Mouse (Mus musculus) liver, embryonic 14.5 days (tissue): ENCODE results near the gene Gpr157. TPM values are rescaled to one million over a fixed set of nuclear protein-coding genes. Genes with fewer than 3 reads are reported as not detected.

Experiments used
- ATAC-seq: fragments of 200-750 bp; cut with Nextera tagmentation; 2 replicates; pipeline ENCODE4 v1.8.0; 2017; ENCODE audit warnings: moderate number of reproducible peaks, mild to moderate bottlenecking, moderate library complexity; ENCODE audit not compliant: insufficient read depth
- DNase-seq, 3 experiments: peaks; one replicate each; pipeline ENCODE4 v3.0.0-alpha.2; 2012 to 2013; ENCODE audit warnings: low read depth in 3 of 3, low spot score in 3 of 3
- H3K27ac ChIP-seq: fragments of 300-500 bp; sonication (generic); 2 replicates; pipeline ENCODE4 v1.5.1; 2014; ENCODE audit warnings: moderate library complexity, mild to moderate bottlenecking, control low read depth, inconsistent platforms
- H3K27me3 ChIP-seq: fragments of 300-500 bp; sonication (generic); 2 replicates; pipeline ENCODE4 v1.6.1; 2014; ENCODE audit warnings: mild to moderate bottlenecking, low read length, moderate library complexity; ENCODE audit not compliant: control insufficient read depth, insufficient read depth
- H3K36me3 ChIP-seq: fragments of 300-500 bp; sonication (generic); replicated peaks from 2 replicates; pipeline ENCODE4 v1.6.1; 2014; ENCODE audit warnings: low read depth; ENCODE audit not compliant: control insufficient read depth, insufficient read depth
- H3K4me1 ChIP-seq, 2 experiments: fragments of 200-500 bp in 1 of 2; fragments of 300-500 bp in 1 of 2; sonication (generic) in 1 of 2; replicated peaks; 2 replicates each; pipeline ENCODE4 v1.6.1; 2012 to 2014; ENCODE audit warnings: antibody characterized with exemption in 1 of 2, inconsistent platforms in 1 of 2, low read length in 1 of 2; ENCODE audit not compliant: control insufficient read depth in 2 of 2, insufficient read depth in 2 of 2
- H3K4me2 ChIP-seq: fragments of 300-500 bp; sonication (generic); 2 replicates; pipeline ENCODE4 v1.6.1; 2014; ENCODE audit warnings: low read depth, mild to moderate bottlenecking, control low read depth, moderate library complexity
- H3K4me3 ChIP-seq, 2 experiments: fragments of 200-500 bp in 1 of 2; fragments of 300-500 bp in 1 of 2; sonication (generic) in 1 of 2; 2 replicates each; pipeline ENCODE4 v1.5.1; 2012 to 2014; ENCODE audit warnings: low read depth in 2 of 2, low read length in 2 of 2, mild to moderate bottlenecking in 2 of 2, control low read depth in 1 of 2, inconsistent platforms in 1 of 2, moderate library complexity in 1 of 2; ENCODE audit not compliant: insufficient read depth in 1 of 2
- H3K9ac ChIP-seq: fragments of 300-500 bp; sonication (generic); replicated peaks from 2 replicates; pipeline ENCODE4 v1.6.1; 2014; ENCODE audit warnings: mild to moderate bottlenecking, control low read depth, moderate library complexity
- H3K9me3 ChIP-seq: fragments of 300-500 bp; sonication (generic); 2 replicates; pipeline ENCODE4 v1.6.1; 2016; ENCODE audit warnings: low read length, mixed read lengths; ENCODE audit not compliant: control insufficient read depth
- CTCF ChIP-seq: IDR thresholded peaks from 2 replicates; pipeline ENCODE4 v1.5.1; 2016; ENCODE audit warnings: antibody characterized with exemption, low read depth, control low read depth
- EP300 ChIP-seq: IDR thresholded peaks from 2 replicates; pipeline ENCODE4 v1.6.1; 2016; ENCODE audit warnings: antibody characterized with exemption, low read depth
- WGBS: fragments of 180-500 bp; shearing (Covaris S2); extraction: QIAGEN DNeasy Blood & Tissue Kit; methylation state at CpG from one replicate; pipeline ENCODE4 v1.1.7; 2014; ENCODE audit not compliant: insufficient replicate concordance; 5-methylcytosine and 5-hydroxymethylcytosine counted together
- polyA plus RNA-seq, 2 experiments: library from polyadenylated mRNA; depleted of rRNA in 1 of 2; stranded (reverse) in 1 of 2; unstranded in 1 of 2; fragments of >200 nt; fragmentation: Nextera tagmentation in 1 of 2; extraction: Ambion mirVana in 1 of 2; gene quantifications; 2 replicates each; pipeline versions ENCODE4 v1.2.1 to v1.2.3; 2012 to 2014

Gpr157 gene
- polyA plus RNA-seq, 2 experiments: 0.05 to 0.25 TPM

DNA sequence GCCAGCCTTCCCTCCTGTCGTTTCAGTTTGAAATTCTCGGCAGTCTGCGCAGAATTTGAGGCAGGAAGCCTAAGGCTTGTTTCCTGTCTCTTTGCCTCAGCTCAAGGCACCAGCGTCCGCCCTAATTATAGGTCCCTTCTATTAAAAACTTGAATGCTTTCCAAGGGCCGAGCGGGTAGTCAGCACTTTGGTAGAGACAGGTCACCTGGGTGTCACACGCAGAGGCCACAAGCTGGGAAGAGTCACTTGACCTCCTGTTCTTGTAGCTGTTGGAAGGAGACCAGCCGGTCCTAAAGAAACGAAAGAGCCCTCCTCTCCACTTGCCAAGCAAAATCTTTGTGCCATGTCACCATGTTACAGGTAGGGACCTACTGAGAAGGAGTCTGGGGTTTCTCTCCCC lies 2.0 kb downstream of the Gpr157 start:
- Histone ChIP-seq H3K36me3 (no peaks in the 10 kb centered on the region), H3K27ac (no peak overlapping the region), H3K9ac (no peak overlapping the region), H3K27me3 (peaks cover 15% of the 10 kb centered on the region), H3K4me2 (no peak overlapping the region), H3K9me3 (no peaks in the 10 kb centered on the region), H3K4me1 (peaks cover 0 to 4% of the 10 kb centered on the region in 2 experiments; a peak in 2 of 4 replicates), H3K4me3 (no peak overlapping the region)
- WGBS: 47% methylated on average over 10 of the region's 10 CpGs
- no peak for ATAC-seq
- no peak for TF ChIP-seq CTCF
- TF ChIP-seq EP300: no peak
- no peak for DNase-seq

DNA sequence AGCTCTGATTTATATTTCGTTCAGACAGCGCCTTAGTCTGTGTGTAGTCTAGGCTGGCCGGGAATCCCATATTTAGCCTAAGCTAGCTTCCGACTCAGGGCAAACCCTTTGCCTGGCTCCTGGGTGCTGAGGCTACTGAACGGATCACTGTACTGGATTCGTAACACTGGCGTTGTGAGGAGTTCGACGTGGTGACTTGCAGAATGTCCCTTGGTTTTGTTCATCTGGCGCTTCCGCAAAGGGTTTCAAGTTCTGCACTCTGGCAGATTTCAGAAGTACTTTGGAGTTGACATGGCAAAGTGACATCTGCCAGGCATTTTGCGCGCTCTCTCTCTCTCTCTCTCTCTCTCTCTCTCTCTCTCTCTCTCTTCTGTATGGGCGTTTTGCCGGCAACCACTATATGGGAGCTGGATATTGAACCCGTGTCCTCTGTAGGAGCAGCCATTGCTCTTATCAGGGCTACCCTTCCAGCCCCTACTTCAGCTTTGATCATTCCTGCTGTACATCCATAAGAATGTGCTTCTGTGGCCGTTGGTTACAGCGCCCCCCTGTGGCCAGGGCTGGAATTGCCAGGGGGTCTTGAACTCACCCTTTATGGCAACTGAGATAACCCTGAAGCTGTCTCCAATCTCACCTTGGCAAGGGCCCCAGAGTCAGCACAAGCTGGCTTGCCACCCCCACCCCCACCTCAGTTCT lies 4.9 kb downstream of the Gpr157 start:
- WGBS: 70% methylated on average over 18 of the region's 18 CpGs
- Histone ChIP-seq H3K36me3 (no peaks in the 10 kb centered on the region), H3K27ac (no peak overlapping the region), H3K4me2 (no peak overlapping the region), H3K9ac (no peak overlapping the region), H3K4me1 (peaks cover 0 to 2% of the 10 kb centered on the region in 2 experiments; a peak in 1 of 4 replicates), H3K27me3 (peaks cover 15% of the 10 kb centered on the region), H3K9me3 (no peaks in the 10 kb centered on the region), H3K4me3 (no peak overlapping the region)
- DNase-seq: no peak
- TF ChIP-seq EP300: no peak
- TF ChIP-seq CTCF: peak; percentile 83
- ATAC-seq: no peak

DNA sequence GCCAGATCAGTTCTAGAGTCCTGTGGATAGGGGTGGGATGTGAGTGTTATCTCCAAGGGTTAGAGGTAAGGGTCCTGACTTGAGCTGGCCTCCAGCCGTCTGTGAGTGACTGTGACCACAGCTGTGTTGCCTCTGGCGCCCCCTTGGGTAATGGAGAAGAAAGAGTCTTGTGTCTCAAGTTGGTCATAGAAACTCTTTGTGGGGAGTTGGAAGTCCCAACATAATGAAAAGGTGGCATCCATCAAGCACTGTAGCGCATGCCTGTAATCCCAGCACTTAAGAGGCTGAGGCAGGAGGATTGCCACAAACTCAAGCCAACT lies 5.4 kb downstream of the Gpr157 start:
- Histone ChIP-seq H3K9ac (no peak overlapping the region), H3K4me1 (0 out of 4 replicates have a peak, but pooled peaks cover 0 to 2% of the 10 kb centered on the region in 2 experiments), H3K9me3 (no peaks in the 10 kb centered on the region), H3K27ac (no peak overlapping the region), H3K4me2 (no peak overlapping the region), H3K4me3 (no peak overlapping the region), H3K36me3 (no peaks in the 10 kb centered on the region), H3K27me3 (peaks cover 15% of the 10 kb centered on the region)
- WGBS: 36% methylated on average over 3 of the region's 3 CpGs
- DNase-seq (peak in 1 of 3 experiments; percentile 16), ATAC-seq (no peak)
- no peak for TF ChIP-seq EP300
- TF ChIP-seq CTCF: no peak; the same call in 1 of the 2 replicates

DNA sequence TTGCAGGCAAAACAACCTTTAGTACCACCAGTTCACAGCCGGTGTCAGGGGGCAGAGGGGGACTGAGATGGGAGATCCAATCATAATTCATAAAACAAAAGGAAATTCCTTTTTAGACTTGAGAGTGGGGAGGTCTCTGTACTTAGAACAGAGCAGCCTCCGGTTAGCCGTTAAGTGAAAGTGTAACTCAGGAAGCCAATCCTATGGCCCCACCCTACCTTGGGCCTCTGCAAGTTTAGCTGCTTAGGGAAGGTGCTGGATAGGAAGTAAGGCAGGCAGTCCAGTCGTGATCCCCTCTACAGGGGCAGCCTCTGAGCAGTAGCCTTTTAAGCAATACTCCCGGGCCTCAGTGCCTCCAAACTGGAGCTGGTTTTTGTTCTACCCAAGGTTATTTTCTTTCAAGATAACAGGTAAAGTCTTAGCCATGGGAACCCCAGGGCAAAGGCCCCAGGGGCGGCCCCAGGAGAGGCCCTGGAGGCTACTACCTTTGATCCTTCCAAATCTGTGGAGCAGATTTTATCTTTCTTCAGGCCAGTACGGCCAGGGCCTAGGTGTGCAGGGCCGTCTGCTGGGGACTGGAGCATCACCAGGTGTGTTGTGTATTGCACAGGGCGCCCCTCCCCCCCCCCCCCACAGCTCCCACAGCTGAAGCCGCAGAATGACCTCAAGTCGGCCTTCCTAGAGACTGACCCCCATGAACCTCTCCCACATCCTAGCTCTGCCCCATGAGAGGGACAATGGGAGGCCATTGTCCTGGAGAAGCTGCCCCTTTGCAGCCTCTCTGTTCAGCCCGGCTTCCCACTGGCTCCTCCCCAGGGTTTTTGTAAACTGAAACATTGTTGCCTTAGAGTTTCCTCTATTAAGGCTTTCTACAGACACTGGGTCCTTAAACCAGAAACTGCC lies 6.6 kb downstream of the Gpr157 start:
- Histone ChIP-seq H3K9me3 (no peaks in the 10 kb centered on the region), H3K4me3 (no peak overlapping the region), H3K27me3 (peaks cover 7% of the 10 kb centered on the region), H3K4me1 (0 out of 4 replicates have a peak, but pooled peaks cover 0 to 2% of the 10 kb centered on the region in 2 experiments), H3K4me2 (no peak overlapping the region), H3K36me3 (no peaks in the 10 kb centered on the region), H3K27ac (no peak overlapping the region), H3K9ac (no peak overlapping the region)
- 38% methylated on average over 12 of the region's 12 CpGs for WGBS
- TF ChIP-seq EP300: no peak
- TF ChIP-seq CTCF: no peak
- ATAC-seq (no peak), DNase-seq (no peak)

DNA sequence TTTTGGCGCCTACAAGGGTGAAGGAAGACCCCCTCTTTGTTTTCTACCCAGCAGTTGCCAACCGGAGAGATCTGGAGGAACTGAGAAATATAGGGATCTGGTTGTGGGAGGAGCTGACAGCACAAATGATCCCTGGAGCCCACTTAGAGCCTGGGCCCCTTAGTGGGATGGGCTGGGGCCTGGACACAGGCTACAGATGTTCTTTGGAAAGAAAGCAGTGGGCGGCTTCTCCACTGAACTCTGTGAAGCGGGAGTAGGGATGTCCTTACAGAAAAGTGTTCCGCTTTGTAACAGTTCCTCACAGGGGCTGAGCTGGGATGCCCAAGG lies 7.3 kb downstream of the Gpr157 start:
- H3K4me2 ChIP-seq: no peak overlapping the region
- TF ChIP-seq CTCF (no peak), EP300 (no peak)
- ATAC-seq (no peak), DNase-seq (no peak)
- H3K4me1 ChIP-seq: 0 out of 4 replicates have a peak, but pooled peaks cover 0 to 2% of the 10 kb centered on the region in 2 experiments
- no peak overlapping the region for H3K4me3 ChIP-seq
- H3K9me3 ChIP-seq: no peaks in the 10 kb centered on the region
- H3K36me3 ChIP-seq: no peaks in the 10 kb centered on the region
- H3K9ac ChIP-seq: no peak overlapping the region
- H3K27ac ChIP-seq: no peak overlapping the region
- WGBS: 71% methylated on average over 5 of the region's 5 CpGs
- H3K27me3 ChIP-seq: peaks cover 3% of the 10 kb centered on the region; the same call in 1 of the 2 replicates
